Mouse (Mus musculus) G1E (cell line): ENCODE results near the gene Ubald2.

ENCODE experiments used
- CTCF ChIP-seq: IDR thresholded peaks from 2 replicates; pipeline ENCODE4 v1.5.1; 2012; ENCODE audit warnings: low read depth, low read length, inconsistent platforms, mixed read lengths
- GATA1 ChIP-seq: IDR thresholded peaks from 2 replicates; pipeline ENCODE4 v1.6.1; 2012; ENCODE audit warnings: borderline replicate concordance, low read length, inconsistent platforms, mixed read lengths

DNA sequence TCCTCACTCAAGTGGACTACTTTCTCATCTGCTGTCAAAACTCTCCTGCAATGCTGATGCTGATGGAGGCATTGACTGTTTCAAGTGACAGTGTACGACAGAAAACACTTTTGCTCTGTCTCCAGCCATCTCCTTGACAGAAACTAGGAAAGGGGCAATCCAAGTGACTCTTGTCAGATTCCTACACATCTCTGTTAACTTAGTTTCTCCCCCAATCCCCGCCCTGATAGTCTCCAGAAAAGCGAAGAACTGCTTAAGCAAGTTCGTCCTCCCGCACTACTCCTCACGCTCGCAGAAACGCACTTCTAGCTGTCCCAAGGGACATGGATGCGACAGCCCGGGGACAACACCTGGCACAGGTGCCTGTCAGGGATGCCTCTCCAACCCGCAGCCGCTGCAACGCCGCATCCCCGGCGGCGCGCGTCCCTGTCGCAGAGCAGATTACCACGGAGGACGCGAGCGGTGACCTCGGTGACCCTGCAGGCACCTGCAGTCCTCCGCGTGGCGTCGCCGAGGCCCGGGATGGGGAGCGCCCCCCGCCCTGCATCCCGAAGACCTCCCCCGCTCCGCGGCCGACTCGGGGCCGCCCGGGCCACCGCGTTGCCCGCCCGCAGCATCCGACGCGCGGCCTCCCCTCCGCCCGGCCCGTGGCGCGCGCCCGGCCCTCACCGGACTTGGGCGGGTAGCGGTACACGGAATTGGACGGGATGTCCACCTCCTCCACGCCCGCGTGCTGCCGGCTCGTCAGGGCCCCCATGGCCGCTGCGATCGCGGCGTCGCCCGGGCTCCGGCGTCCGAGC is 21.7 kb upstream of the Ubald2 start:
- TF ChIP-seq GATA1 (no peak), CTCF (no peak)
